Mouse (Mus musculus): ENCODE measurements around the gene Suv39h2.

Suv39h2 gene

GRCm38 (mm10) chr2:3422548-3422947, 52.3 kb downstream of the Suv39h2 start, which contains the start of gene Meig1:
Gene Meig1 (minus strand): TSS chr2:3422648.
- DNase-seq = no peak

DNA sequence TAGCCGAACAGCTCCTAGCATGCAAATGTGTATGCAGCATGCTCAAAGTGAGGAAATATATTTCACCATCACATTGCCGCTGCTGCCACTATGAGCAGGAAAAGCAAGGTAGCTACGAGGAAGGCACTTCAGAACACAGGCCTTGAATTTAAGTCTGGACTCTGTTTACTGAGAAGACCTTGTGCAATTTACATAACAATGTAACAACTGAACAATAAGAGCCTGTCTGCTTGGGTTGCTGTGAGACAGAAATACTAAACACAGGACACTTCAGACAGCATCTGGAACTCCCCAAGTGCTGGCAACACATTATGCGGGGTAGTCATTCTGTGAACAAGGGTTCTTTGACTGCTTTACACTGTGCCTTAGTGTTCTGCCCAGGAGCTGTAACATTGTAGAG, 54.7 kb downstream of the Suv39h2 start:
- DNase-seq = no peak

DNA sequence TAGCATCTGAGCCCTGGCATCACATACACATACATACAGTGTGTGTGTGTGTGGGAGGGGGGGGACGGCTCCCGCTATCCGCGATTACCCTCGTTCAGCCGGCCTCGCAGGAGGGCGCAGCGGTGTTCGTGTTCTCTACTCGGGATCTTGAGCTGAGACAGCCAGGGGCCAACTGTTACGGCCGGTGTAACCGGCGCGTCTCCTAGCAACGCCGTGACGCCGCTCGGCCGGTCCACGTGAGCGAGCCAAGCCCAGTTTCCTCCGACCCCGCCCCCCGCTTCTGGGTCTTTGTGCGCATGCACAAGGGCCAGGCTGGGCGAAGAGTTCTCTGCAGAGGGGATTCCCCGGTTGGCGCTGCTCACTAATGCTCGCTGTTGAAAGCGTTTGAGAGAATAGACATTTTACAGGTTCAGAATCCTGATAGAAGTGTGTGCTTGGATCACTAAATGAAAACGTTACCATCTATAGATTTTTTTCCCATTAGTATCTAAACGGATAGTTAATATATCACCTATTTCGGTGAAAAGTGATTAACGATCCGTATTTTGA, 55.9 kb downstream of the Suv39h2 start:
- DNase-seq = peak; percentile 91 to 92

DNA sequence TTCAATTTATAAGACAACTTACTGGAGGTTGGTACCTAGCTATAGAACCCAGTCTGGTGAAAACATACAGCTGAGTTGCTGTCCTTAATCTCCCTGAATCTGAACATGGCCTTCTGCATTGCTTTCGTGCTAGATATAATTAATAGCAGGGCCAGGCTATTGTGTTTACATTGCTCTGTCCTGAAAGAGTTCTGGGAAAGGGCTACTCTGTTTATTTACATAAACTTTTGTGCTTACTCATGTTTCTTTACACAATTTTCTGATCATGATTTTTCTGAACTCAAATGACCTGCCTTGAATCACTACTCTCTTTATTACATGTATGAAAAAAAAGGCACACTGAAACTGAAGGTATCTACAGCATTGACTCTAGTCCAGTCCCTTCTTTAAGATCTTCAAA, 59.2 kb downstream of the Suv39h2 start:
- no peak for DNase-seq

- DNase-seq = peak; percentile 37 to 38
Observed at GRCm38 (mm10) chr2:3414241-3414640, 60.6 kb downstream of the Suv39h2 start.

DNA sequence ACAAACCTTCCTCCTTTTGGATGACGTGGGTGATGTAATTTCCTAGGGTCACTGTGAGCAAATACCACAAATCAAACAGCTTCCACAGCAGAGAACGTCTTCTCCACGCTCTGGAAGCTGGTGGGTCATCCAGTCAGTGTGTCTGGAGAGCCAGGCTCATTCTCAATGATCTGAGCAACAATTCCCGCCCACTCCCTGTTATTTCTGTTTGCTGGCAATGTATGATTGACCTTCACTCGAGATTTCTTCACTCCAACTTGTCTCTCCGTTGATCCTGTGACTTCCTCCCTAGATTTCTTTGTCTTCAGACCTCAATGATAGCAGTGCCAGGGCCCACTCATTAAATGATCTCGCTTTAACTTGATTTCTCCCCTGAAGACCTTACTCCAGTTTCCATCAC, 67.1 kb downstream of the Suv39h2 start:
- no peak for DNase-seq

DNA sequence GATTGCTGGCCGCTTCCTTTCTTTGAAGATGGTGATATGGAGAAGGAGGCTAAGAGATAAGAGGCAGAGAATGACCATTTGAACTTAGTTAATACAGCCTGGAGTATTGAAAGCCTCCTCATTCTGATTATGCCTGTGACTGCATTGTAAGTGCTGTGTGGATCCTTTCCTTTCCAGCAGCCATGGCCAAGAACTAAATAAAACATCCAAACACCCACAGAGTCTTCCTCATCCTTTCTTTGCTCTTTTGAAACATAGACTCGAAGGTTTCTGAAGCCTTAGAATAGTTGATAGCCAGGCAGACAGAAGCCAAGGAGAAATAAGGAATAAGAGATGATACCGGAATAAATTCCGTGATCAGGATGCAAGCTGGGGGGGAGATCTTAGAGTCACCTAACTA, 68.8 kb downstream of the Suv39h2 start:
- no peak for DNase-seq

Measured in cerebellum, adult 18-20 months (tissue).